Mouse (Mus musculus) embryonic facial prominence, embryonic 12.5 days (tissue): ENCODE results near the gene E030018B13Rik. TPM values are rescaled to one million over a fixed set of nuclear protein-coding genes. Genes with fewer than 3 reads are reported as not detected.

Experiments
- ATAC-seq: fragments of 200-750 bp; cut with Nextera tagmentation; 2 replicates; pipeline ENCODE4 v1.8.0; 2017; ENCODE audit not compliant: insufficient number of reproducible peaks, insufficient read depth, low FRiP score, low TSS enrichment
- H3K27ac ChIP-seq: fragments of 300-500 bp; sonication (generic); 2 replicates; pipeline ENCODE4 v1.5.1; 2016; ENCODE audit warnings: mild to moderate bottlenecking
- H3K27me3 ChIP-seq: fragments of 300-500 bp; sonication (generic); 2 replicates; pipeline ENCODE4 v1.6.1; 2016; ENCODE audit warnings: mild to moderate bottlenecking, moderate library complexity
- H3K36me3 ChIP-seq: fragments of 300-500 bp; sonication (generic); 2 replicates; pipeline ENCODE4 v1.6.1; 2016; ENCODE audit warnings: mild to moderate bottlenecking
- H3K4me1 ChIP-seq: fragments of 300-500 bp; sonication (generic); 2 replicates; pipeline ENCODE4 v1.6.1; 2016
- H3K4me2 ChIP-seq: fragments of 300-500 bp; sonication (generic); replicated peaks from 2 replicates; pipeline ENCODE4 v1.6.1; 2016; ENCODE audit warnings: mild to moderate bottlenecking, moderate library complexity
- H3K4me3 ChIP-seq: fragments of 300-500 bp; sonication (generic); 2 replicates; pipeline ENCODE4 v1.5.1; 2016; ENCODE audit warnings: mild to moderate bottlenecking
- H3K9ac ChIP-seq: fragments of 300-500 bp; sonication (generic); 2 replicates; pipeline ENCODE4 v1.6.1; 2016; ENCODE audit warnings: mild to moderate bottlenecking, moderate library complexity
- H3K9me3 ChIP-seq: fragments of 300-500 bp; sonication (generic); 2 replicates; pipeline ENCODE4 v1.6.1; 2016; ENCODE audit warnings: mild to moderate bottlenecking, moderate library complexity
- WGBS: fragments of 180-500 bp; shearing (Covaris S2); methylation state at CpG from one replicate; pipeline ENCODE4 v1.1.7; 2016; 5-methylcytosine and 5-hydroxymethylcytosine counted together
- polyA plus RNA-seq: library from polyadenylated mRNA; unstranded; fragments of >200 nt; fragmentation: Nextera tagmentation; extraction: Ambion mirVana; gene quantifications from 2 replicates; pipeline ENCODE4 v1.2.1, GENCODE M21; 2016

Gene E030018B13Rik
- polyA plus RNA-seq, 1 experiment from 2014 or later, result not detected

DNA sequence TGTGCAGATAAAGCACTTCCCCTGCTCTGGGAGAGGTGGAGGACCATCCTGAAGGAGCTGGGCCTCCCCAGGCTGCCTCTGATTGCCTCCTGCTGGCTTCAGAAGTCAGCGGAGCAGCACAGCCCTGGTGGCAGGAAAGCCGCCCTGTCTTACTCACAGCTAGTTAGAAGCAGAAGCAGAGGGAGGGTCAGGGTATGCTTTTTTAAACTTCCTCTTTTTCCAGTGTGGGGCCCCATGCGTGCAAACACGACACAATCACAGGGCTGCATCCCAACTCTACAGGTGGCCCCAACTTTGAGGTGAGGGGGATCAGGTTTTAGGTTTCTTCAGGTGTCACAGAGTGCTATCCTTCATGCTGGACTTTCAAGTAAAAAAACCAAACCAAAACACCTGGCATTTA, 5.7 kb upstream of the E030018B13Rik start:
- H3K36me3 ChIP-seq, result no peaks in the 10 kb centered on the region
- no peak overlapping the region for H3K4me3 ChIP-seq
- no peak overlapping the region for H3K27ac ChIP-seq
- H3K4me1 ChIP-seq, result peaks cover 47% of the 10 kb centered on the region
- no peak overlapping the region for H3K4me2 ChIP-seq
- H3K27me3 ChIP-seq, result no peaks in the 10 kb centered on the region
- H3K9ac ChIP-seq, result no peak overlapping the region
- WGBS, result 32% methylated on average over 4 of the region's 4 CpGs
- no peaks in the 10 kb centered on the region for H3K9me3 ChIP-seq
- ATAC-seq, result no peak

DNA sequence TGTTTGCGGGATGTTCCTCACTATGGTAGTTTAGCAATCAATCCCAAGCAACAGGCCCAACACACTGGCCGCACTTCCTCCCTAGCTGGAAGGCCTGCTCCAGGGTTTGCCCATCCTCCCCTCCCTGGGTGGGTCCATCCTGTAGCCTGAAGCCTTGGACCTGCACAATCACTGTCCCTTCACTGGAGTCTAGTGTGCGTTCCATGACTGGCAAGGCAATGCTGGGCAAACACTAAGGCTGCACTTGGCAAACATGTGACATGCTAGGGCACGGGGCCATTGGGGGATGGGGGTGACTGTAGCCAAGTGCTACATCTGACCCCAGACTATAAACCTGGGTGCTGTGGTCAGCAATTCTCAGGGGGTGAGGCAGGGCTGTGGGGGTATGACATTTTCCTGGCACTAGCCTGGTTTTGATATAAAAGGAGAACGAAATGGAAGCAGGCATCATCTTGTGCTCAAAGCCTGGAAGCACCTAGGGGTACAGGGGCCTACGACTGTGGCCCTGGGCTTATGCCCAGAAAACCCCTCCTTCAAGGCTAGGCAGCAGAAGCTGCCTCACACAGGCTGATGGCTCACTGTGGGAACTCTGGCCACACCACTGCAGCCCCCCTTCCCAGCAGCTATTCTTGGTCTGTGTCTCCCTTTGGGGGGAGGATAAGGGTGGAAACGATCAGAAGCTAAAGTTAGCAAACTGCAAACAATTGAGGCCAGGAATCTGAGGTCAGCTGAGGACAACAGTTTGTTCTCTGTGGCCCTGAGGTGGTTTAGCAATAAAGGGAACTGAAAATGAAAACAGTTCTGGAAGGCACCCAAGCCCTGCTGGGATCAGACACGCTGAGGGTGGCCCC, 5.0 kb upstream of the E030018B13Rik start:
- Histone ChIP-seq H3K27ac (no peak overlapping the region), H3K36me3 (no peaks in the 10 kb centered on the region), H3K27me3 (no peaks in the 10 kb centered on the region), H3K9me3 (no peaks in the 10 kb centered on the region), H3K4me3 (no peak overlapping the region), H3K4me2 (no peak overlapping the region), H3K9ac (no peak overlapping the region), H3K4me1 (peaks cover 47% of the 10 kb centered on the region)
- ATAC-seq, result no peak
- 50% methylated on average over 8 of the region's 8 CpGs for WGBS

DNA sequence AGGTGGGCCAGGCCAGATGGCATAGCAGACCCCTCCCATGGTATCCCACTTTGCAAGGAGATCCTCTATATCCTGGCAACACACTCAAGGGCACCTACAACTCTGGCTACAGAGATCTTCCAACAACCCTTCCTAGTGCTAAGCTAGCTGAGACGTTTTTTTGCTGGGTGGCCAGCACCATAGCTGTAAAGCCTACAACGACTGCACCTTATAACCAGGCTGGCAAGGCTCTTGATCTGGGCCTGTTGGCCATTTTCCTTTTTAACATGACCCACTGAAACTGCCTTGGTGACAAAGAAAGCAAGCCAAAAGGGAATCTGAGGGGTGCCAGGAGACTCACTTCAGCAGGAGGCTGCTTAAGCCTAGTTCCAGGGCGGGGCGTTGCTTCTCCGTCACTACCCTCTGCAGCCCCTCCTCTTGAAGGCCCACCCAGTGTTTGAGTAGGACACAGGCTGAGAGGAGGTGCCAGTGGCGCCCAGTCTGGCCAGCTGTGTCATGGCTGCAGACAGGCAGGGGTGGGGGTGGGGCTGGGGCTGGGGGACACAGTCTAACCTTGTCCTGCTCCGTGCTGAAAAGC, 4.3 kb upstream of the E030018B13Rik start:
- Histone ChIP-seq H3K4me2 (no peak overlapping the region), H3K36me3 (no peaks in the 10 kb centered on the region), H3K4me1 (peaks cover 47% of the 10 kb centered on the region), H3K9me3 (no peaks in the 10 kb centered on the region), H3K27ac (no peak overlapping the region), H3K9ac (no peak overlapping the region), H3K27me3 (no peaks in the 10 kb centered on the region), H3K4me3 (no peak overlapping the region)
- 28% methylated on average over 7 of the region's 7 CpGs for WGBS
- ATAC-seq, result no peak

DNA sequence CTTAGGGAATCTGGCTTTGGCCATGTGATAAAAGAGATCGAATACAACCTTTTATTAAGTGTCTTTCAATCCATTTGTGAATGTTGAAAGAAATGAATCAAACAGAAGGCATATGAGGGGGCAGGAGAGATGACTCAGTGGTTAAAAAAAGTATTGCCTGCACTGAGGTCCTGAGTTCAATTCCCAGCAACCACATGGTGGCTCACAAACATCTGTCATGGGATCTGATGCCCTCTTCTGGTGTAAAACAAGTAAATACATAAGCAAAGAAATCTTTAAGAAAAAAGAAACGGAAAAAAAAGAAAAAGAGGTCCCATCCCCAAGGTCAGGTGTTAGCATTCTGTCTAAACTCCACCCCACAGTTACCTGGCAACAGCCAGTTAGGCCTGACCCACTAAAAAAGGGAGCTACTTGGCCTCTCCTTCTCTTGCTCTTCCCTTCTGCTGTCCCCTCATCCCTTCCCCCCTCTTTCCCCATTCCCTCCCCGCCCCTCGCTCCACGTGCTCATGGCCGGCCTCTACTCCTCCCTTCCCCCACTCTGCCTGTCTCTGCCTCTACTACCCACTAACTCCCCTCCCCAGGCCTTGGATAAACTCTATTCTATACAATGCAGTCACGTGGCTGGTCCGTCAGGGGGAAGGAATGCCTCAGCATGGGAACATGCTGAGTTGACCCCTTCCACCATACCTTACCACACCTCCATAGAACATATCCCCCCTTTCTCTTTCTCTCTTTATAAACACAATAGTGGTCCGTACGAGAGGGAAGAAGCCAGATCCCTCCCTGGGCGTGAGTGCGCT, 3.5 kb upstream of the E030018B13Rik start:
- Histone ChIP-seq H3K4me1 (peaks cover 47% of the 10 kb centered on the region), H3K36me3 (no peaks in the 10 kb centered on the region), H3K27ac (peak overlapping the region; percentile 43; the same call in 1 of the 2 replicates), H3K9me3 (no peaks in the 10 kb centered on the region), H3K4me3 (no peak overlapping the region), H3K4me2 (no peak overlapping the region), H3K27me3 (no peaks in the 10 kb centered on the region), H3K9ac (no peak overlapping the region)
- no peak for ATAC-seq
- WGBS, result 32% methylated on average over 12 of the region's 12 CpGs

DNA sequence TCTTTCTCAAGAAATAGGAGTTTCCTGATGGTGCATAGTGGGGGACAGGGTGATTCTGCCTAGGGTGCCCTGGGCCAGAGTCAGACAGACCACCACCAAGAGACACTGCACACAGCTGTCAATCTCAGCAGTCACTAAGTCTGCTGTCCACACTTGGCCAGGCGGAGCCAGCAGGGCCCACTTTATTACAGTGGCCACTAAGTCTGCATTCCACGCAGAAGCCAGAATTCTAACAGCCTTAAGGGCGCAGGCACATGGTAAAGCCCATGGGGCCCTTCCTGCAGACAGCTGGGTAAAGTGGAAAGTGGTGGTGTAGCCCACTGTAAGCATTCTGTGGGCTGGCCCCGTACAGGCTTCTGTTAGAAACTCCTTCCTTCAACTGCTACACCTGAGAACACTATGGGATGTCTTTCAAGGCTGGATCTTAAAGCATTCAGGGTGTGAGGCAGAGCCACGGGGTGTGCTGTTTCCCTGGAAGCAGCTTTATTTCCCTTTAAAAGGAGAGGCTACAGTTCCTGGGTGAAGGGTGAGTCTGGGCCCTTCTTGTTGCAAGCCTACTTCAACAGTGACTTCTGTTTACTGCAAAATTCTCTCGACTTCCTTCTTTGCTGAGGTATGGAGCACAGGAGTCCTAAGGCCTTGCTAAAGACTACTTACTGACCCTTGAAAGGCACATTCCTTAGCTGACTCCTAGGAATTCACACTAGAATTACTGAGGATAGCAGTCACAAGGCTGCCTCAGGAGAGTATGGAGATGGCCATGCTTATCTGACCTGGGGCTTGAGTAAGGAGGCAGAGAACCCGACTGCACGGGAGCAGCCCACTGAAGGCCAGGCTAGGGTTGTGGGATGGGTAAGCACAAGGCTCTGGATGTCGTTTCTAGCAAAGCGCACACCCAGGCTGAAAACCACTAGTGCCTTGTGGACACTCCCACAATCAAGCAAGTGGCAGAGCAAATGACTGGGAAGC, 2.6 kb upstream of the E030018B13Rik start:
- H3K27me3 ChIP-seq, result no peaks in the 10 kb centered on the region
- no peaks in the 10 kb centered on the region for H3K36me3 ChIP-seq
- ATAC-seq, result 0 out of 2 replicates have a peak, but pooled peaks have one; percentile 17
- peaks cover 39% of the 10 kb centered on the region for H3K4me1 ChIP-seq
- peak overlapping the region; percentile 43 for H3K27ac ChIP-seq
- 50% methylated on average over 10 of the region's 10 CpGs for WGBS
- no peak overlapping the region for H3K4me3 ChIP-seq
- no peaks in the 10 kb centered on the region for H3K9me3 ChIP-seq
- no peak overlapping the region for H3K4me2 ChIP-seq
- H3K9ac ChIP-seq, result no peak overlapping the region

DNA sequence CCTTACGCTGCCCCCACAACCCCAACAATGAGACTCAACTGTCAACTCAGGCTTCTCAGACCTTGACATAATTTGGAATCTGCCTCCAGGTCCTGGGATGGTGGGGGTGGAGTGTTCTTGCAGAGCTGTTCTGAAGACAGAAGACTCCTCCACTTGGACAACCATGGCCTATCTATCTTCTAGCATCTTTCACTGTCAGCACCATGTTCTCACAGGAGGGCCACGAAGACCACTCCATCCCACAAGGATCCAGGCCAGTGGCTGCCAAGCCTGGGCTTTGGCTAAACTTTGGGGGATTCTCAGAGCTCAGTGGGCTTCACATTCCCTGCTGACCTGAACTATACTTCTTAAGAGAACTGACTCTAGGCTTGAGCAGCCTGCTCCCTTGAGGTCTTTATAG, 1.8 kb upstream of the E030018B13Rik start:
- Histone ChIP-seq H3K27me3 (no peaks in the 10 kb centered on the region), H3K4me2 (no peak overlapping the region), H3K9me3 (no peaks in the 10 kb centered on the region), H3K27ac (no peak overlapping the region), H3K4me1 (peaks cover 38% of the 10 kb centered on the region), H3K36me3 (no peaks in the 10 kb centered on the region), H3K4me3 (no peak overlapping the region), H3K9ac (no peak overlapping the region)
- WGBS, result 98% methylated on average over 2 of the region's 2 CpGs
- ATAC-seq, result no peak

DNA sequence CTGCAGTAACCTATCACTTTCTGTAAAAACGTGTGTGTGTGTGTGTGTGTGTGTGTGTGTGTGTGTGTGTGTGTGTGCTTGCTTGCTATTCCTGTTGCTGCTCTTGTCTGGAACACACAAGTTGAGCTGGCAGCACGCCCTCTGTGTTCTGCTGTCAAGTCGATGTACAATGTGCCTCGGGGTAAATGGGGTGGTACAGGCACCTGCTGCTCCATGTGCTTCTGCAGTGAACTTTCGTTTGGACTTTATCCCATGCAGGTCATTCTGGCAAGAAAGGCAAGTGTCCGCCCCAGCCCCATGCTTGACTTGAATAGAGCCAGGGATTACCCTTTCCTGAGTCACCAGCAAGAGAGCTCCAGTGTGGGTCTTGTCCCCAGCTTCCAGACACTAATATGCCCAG, 1.0 kb downstream of the E030018B13Rik start:
- H3K4me3 ChIP-seq, result no peak overlapping the region
- WGBS, result 69% methylated on average over 6 of the region's 6 CpGs
- no peaks in the 10 kb centered on the region for H3K27me3 ChIP-seq
- ATAC-seq, result no peak
- no peak overlapping the region for H3K9ac ChIP-seq
- no peaks in the 10 kb centered on the region for H3K36me3 ChIP-seq
- no peaks in the 10 kb centered on the region for H3K9me3 ChIP-seq
- no peak overlapping the region for H3K4me2 ChIP-seq
- H3K4me1 ChIP-seq, result peaks cover 12% of the 10 kb centered on the region
- no peak overlapping the region for H3K27ac ChIP-seq

DNA sequence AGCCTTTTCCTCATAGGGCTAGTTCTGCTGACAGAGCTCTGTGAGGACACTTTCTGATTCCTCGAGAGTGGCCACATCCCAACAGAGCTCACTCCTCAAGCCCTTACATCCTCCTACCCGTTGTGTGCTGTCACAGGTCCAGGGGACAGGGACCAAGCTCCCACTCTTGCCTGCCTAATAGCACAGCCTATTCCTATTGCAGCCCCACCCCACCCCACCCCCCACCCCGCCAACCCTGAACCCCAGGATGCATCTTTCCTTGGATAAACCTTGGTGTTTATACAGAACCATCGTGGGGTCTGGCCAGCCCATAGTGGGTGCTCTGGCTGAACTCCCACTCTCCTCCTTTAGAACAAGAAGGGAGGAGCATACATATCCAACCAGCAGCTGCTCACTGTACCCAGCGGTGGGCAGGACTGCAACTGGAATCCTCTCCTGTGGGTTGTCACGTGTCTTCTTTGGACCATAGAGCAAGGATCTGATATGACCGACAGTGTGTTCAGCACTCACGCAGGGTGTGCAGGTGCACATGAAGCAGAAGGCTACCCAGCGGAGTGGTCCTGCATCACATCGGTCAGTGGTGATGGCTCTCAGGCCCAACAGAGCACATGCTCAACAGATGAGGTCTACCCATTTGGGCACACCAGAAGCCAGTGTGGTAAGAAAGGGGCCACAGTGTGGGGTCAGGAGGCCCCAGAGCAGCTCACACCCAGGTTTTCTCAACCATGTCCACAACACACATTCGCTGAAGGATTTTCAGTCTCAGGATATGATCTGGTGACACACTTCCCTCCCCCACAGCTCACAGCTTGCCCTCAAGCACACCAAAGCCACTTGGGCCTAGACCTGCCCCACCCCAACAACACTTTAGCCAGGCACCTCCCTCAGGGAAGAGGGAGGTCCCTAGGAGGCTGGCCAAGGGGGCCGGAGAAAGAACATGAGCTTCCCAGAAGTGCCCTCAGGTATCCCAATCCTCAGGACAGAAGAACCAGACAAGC, 2.4 kb downstream of the E030018B13Rik start:
- WGBS, result 86% methylated on average over 12 of the region's 12 CpGs
- H3K27me3 ChIP-seq, result no peaks in the 10 kb centered on the region

DNA sequence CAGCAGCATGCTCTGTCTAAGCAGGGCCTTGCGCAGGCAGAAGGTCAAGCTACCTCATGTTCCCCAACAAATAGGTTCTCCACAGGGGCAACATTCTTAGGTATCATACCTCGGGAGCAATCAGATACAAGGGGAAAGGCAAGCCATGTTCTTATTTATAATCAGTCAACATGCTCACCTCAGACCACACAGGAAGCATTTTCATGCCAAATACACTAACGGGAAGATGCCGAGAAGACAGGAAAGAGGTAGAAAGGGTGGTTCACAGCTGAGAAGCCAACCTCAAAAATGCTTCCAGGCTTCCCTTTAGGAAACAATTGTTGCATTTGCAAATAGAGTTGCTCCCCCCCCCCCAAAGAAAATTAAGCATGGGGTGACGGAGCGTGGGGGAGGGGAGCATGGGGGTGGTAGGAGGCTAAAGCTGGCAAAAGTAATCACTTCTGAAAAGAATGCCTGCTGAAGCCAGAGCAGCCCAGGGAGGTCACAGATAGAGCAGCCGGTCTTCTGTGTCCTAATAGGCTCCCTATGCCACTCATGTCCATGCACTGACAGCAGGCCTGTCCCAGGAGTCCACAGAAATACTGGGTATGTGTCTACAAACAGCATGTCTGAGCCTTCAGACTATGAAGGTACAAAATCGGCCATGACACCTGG, 5.4 kb downstream of the E030018B13Rik start:
- no peak overlapping the region for H3K27ac ChIP-seq
- peaks cover 22% of the 10 kb centered on the region for H3K4me1 ChIP-seq
- H3K4me2 ChIP-seq, result no peak overlapping the region
- no peak for ATAC-seq
- 75% methylated on average over 8 of the region's 8 CpGs for WGBS
- H3K9ac ChIP-seq, result no peak overlapping the region
- no peaks in the 10 kb centered on the region for H3K36me3 ChIP-seq
- H3K27me3 ChIP-seq, result no peaks in the 10 kb centered on the region
- no peak overlapping the region for H3K4me3 ChIP-seq
- H3K9me3 ChIP-seq, result no peaks in the 10 kb centered on the region

More for the DNA sequence above, 2.4 kb downstream of the E030018B13Rik start:
- H3K36me3 ChIP-seq, result no peaks in the 10 kb centered on the region
- peaks cover 4% of the 10 kb centered on the region for H3K4me1 ChIP-seq
- H3K9ac ChIP-seq, result no peak overlapping the region
- H3K4me2 ChIP-seq, result no peak overlapping the region
- no peak overlapping the region for H3K4me3 ChIP-seq
- no peak for ATAC-seq
- no peaks in the 10 kb centered on the region for H3K9me3 ChIP-seq
- no peak overlapping the region for H3K27ac ChIP-seq

DNA sequence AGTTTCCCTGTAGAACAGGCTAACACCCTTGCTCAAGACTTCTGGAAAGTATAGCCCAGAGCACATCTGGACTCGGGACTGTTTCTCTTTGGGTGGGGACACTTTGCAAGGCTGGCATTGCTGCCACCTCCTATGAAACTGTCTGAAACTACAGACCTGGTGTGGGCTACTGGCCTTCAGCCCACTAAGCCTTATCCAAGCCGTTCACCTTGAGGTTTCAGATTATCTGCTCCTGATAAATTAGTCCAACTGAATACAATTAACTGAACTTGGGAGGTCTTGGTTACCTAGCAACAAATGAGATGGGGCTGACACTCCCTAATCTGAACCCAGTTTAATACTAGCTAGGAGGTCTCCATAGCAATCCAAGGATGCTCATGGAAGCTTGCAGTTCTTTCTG, 5.9 kb downstream of the E030018B13Rik start:
- H3K4me2 ChIP-seq, result no peak overlapping the region
- ATAC-seq, result no peak
- WGBS, result 67% methylated on average over 2 of the region's 2 CpGs
- H3K36me3 ChIP-seq, result no peaks in the 10 kb centered on the region
- no peak overlapping the region for H3K27ac ChIP-seq
- peaks cover 22% of the 10 kb centered on the region for H3K4me1 ChIP-seq
- H3K9ac ChIP-seq, result no peak overlapping the region
- H3K9me3 ChIP-seq, result no peaks in the 10 kb centered on the region
- H3K27me3 ChIP-seq, result no peaks in the 10 kb centered on the region
- H3K4me3 ChIP-seq, result no peak overlapping the region
